Mouse (Mus musculus): ENCODE data around the gene Galk2. TPM values are rescaled to one million over a fixed set of nuclear protein-coding genes. Genes with fewer than 3 reads are reported as not detected.

The Galk2 gene
- total and polyA plus RNA-seq, 3 experiments: 8.9 to 10.1 (median 10.1) TPM

GRCm38 (mm10) chr2:125936396-125936795 is 77.5 kb downstream of the Galk2 start:
- Histone ChIP-seq H3K79me2 (replicated peaks; ENCODE audit: control insufficient read depth, insufficient read depth, low read length) (no peaks in the 10 kb centered on the region), H3K27ac (no peak overlapping the region), H3K36me3 (ENCODE audit: control insufficient read depth, insufficient read depth, low read length) (no peaks in the 10 kb centered on the region), H3K4me3 (no peak overlapping the region), H3K9ac (ENCODE audit: low read depth, low read length) (no peak overlapping the region), H3K4me1 (ENCODE audit: control insufficient read depth, insufficient read depth, low read length) (no peaks in the 10 kb centered on the region), H3K27me3 (ENCODE audit: control insufficient read depth, insufficient read depth, low read length) (no peaks in the 10 kb centered on the region)
- intact Hi-C loops (cut with DNase I): no loop called here
- DNase-seq: no peak
- 75% methylated on average over 5 of the region's 5 CpGs for WGBS
- TF ChIP-seq EP300 (IDR thresholded peaks at IDR 0.05; ENCODE audit: insufficient read depth, low read depth, low read length) (no peak), CTCF (IDR thresholded peaks at IDR 0.05) (peak; percentile 9; the same call in 1 of the 2 replicates), POLR2A (IDR thresholded peaks at IDR 0.05; ENCODE audit: insufficient read depth, low read depth, low read length) (no peak)

GRCm38 (mm10) chr2:125938993-125939642 is 80.2 kb downstream of the Galk2 start:
- no peaks in the 10 kb centered on the region for H3K36me3 ChIP-seq (ENCODE audit: control insufficient read depth, insufficient read depth, low read length)
- no peaks in the 10 kb centered on the region for H3K79me2 ChIP-seq (replicated peaks; ENCODE audit: control insufficient read depth, insufficient read depth, low read length)
- H3K4me3 ChIP-seq: no peak overlapping the region
- no peak for DNase-seq
- no peaks in the 10 kb centered on the region for H3K4me1 ChIP-seq (ENCODE audit: control insufficient read depth, insufficient read depth, low read length)
- intact Hi-C loops (cut with DNase I): no loop called here
- WGBS: 89% methylated on average over 6 of the region's 6 CpGs
- TF ChIP-seq CTCF (IDR thresholded peaks at IDR 0.05) (no peak), POLR2A (IDR thresholded peaks at IDR 0.05; ENCODE audit: insufficient read depth, low read depth, low read length) (no peak), EP300 (IDR thresholded peaks at IDR 0.05; ENCODE audit: insufficient read depth, low read depth, low read length) (no peak)
- H3K27ac ChIP-seq: no peak overlapping the region
- H3K27me3 ChIP-seq (ENCODE audit: control insufficient read depth, insufficient read depth, low read length): no peaks in the 10 kb centered on the region
- H3K9ac ChIP-seq (ENCODE audit: low read depth, low read length): no peak overlapping the region

- intact Hi-C loops (cut with DNase I): no loop called here
- Histone ChIP-seq H3K27ac (no peak overlapping the region), H3K4me3 (no peak overlapping the region), H3K79me2 (replicated peaks; ENCODE audit: control insufficient read depth, insufficient read depth, low read length) (no peaks in the 10 kb centered on the region), H3K36me3 (ENCODE audit: control insufficient read depth, insufficient read depth, low read length) (no peaks in the 10 kb centered on the region), H3K27me3 (ENCODE audit: control insufficient read depth, insufficient read depth, low read length) (no peaks in the 10 kb centered on the region), H3K4me1 (ENCODE audit: control insufficient read depth, insufficient read depth, low read length) (no peaks in the 10 kb centered on the region), H3K9ac (ENCODE audit: low read depth, low read length) (no peak overlapping the region)
- WGBS: 60% methylated on average over 6 of the region's 6 CpGs
- no peak for DNase-seq
- TF ChIP-seq POLR2A (IDR thresholded peaks at IDR 0.05; ENCODE audit: insufficient read depth, low read depth, low read length): no peak
These were observed 82.3 kb downstream of the Galk2 start for GRCm38 (mm10) chr2:125941111-125941785.

- H3K4me1 ChIP-seq (ENCODE audit: control insufficient read depth, insufficient read depth, low read length): no peaks in the 10 kb centered on the region
- DNase-seq: no peak
- intact Hi-C loops (cut with DNase I): no loop called here
- no peak overlapping the region for H3K4me3 ChIP-seq
- H3K9ac ChIP-seq (ENCODE audit: low read depth, low read length): no peak overlapping the region
- 48% methylated on average over 1 of the region's 1 CpGs for WGBS
- no peaks in the 10 kb centered on the region for H3K79me2 ChIP-seq (replicated peaks; ENCODE audit: control insufficient read depth, insufficient read depth, low read length)
- H3K27ac ChIP-seq: no peak overlapping the region
- no peaks in the 10 kb centered on the region for H3K36me3 ChIP-seq (ENCODE audit: control insufficient read depth, insufficient read depth, low read length)
- H3K27me3 ChIP-seq (ENCODE audit: control insufficient read depth, insufficient read depth, low read length): no peaks in the 10 kb centered on the region
- no peak for TF ChIP-seq POLR2A (IDR thresholded peaks at IDR 0.05; ENCODE audit: insufficient read depth, low read depth, low read length)
- TF ChIP-seq EP300 (IDR thresholded peaks at IDR 0.05; ENCODE audit: insufficient read depth, low read depth, low read length): no peak
- TF ChIP-seq CTCF (IDR thresholded peaks at IDR 0.05): no peak
These were observed 84.4 kb downstream of the Galk2 start for GRCm38 (mm10) chr2:125943301-125943700.

- intact Hi-C loops (cut with DNase I): no loop called here
- Histone ChIP-seq H3K9ac (ENCODE audit: low read depth, low read length) (no peak overlapping the region), H3K27me3 (ENCODE audit: control insufficient read depth, insufficient read depth, low read length) (no peaks in the 10 kb centered on the region), H3K4me3 (no peak overlapping the region), H3K36me3 (ENCODE audit: control insufficient read depth, insufficient read depth, low read length) (no peaks in the 10 kb centered on the region), H3K79me2 (replicated peaks; ENCODE audit: control insufficient read depth, insufficient read depth, low read length) (no peaks in the 10 kb centered on the region), H3K27ac (no peak overlapping the region), H3K4me1 (ENCODE audit: control insufficient read depth, insufficient read depth, low read length) (no peaks in the 10 kb centered on the region)
- no peak for DNase-seq
- TF ChIP-seq EP300 (IDR thresholded peaks at IDR 0.05; ENCODE audit: insufficient read depth, low read depth, low read length) (no peak), POLR2A (IDR thresholded peaks at IDR 0.05; ENCODE audit: insufficient read depth, low read depth, low read length) (no peak), CTCF (IDR thresholded peaks at IDR 0.05) (no peak)
- 91% methylated on average over 2 of the region's 2 CpGs for WGBS
These were observed 89.3 kb downstream of the Galk2 start for GRCm38 (mm10) chr2:125948195-125948594.

- Histone ChIP-seq H3K4me1 (ENCODE audit: control insufficient read depth, insufficient read depth, low read length) (no peaks in the 10 kb centered on the region), H3K79me2 (replicated peaks; ENCODE audit: control insufficient read depth, insufficient read depth, low read length) (no peaks in the 10 kb centered on the region), H3K4me3 (no peak overlapping the region), H3K27me3 (ENCODE audit: control insufficient read depth, insufficient read depth, low read length) (no peaks in the 10 kb centered on the region), H3K9ac (ENCODE audit: low read depth, low read length) (no peak overlapping the region), H3K36me3 (ENCODE audit: control insufficient read depth, insufficient read depth, low read length) (no peaks in the 10 kb centered on the region), H3K27ac (no peak overlapping the region)
- no peak for DNase-seq
- intact Hi-C loops (cut with DNase I): no loop called here
- WGBS: 64% methylated on average over 1 of the region's 1 CpGs
- TF ChIP-seq EP300 (IDR thresholded peaks at IDR 0.05; ENCODE audit: insufficient read depth, low read depth, low read length) (no peak), POLR2A (IDR thresholded peaks at IDR 0.05; ENCODE audit: insufficient read depth, low read depth, low read length) (no peak), CTCF (IDR thresholded peaks at IDR 0.05) (no peak)
These were observed 109.9 kb downstream of the Galk2 start for GRCm38 (mm10) chr2:125968811-125969210.

Data from heart, adult 2 months (tissue).